In the genomic region with DNA sequence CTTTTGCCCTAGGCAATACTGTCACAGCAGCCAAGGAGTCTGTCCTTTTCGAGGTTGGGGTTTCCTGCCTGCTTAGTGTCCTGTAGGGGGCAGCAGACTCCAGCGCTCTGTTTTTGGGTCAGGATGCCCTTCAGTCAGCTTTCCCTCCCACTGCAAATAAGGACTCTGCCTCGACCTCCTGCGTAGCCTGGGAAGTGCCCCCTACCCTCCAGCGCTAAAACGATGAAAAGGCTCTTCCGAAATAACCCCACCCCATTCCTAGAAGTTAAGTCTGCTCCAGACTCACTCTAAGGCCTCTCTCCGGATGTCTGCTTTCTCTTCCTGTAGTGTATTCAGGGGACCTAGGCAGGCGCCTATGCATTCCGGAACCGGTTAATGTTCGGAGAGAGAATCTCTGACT, we compare ENCODE assay signal across 2 mouse cellular contexts.
TF ChIP-seq lines count a peak whose summit lies in the region.

No protein-coding gene starts in this region.

TF ChIP-seq in C2C12, 6 proteins besides CTCF, POLR2A, EP300 and RAD21:
- TF ChIP-seq MYOG (IDR thresholded peaks at IDR 0.05; ENCODE audit: control insufficient read depth, extremely low read depth, insufficient read length) (no peak), MAX (IDR thresholded peaks at IDR 0.05) (no peak), CEBPB (IDR thresholded peaks at IDR 0.05; ENCODE audit: low read depth) (no peak), MYOD1 (IDR thresholded peaks at IDR 0.05; ENCODE audit: control insufficient read depth, insufficient read length, low read depth) (no peak), FOSL1 (IDR thresholded peaks at IDR 0.05; ENCODE audit: insufficient read depth, low read length, poor library complexity, severe bottlenecking) (no peak), USF1 (IDR thresholded peaks at IDR 0.05; ENCODE audit: low read depth) (no peak)

TF ChIP-seq in myocyte, 11 proteins besides CTCF, POLR2A, EP300 and RAD21:
- TF ChIP-seq E2F4 (IDR thresholded peaks at IDR 0.05; ENCODE audit: insufficient read depth) (no peak), REST (IDR thresholded peaks at IDR 0.05; ENCODE audit: insufficient read depth, insufficient read length) (no peak), MYOD1 (IDR thresholded peaks at IDR 0.05; ENCODE audit: control insufficient read depth in 1 of 3, insufficient read length in 2 of 3, low read depth in 2 of 3) (no peak), TCF3 (IDR thresholded peaks at IDR 0.05; ENCODE audit: insufficient read length, low read depth) (no peak), CEBPB (IDR thresholded peaks at IDR 0.05; ENCODE audit: insufficient read depth, poor library complexity, severe bottlenecking) (no peak), POLR2AphosphoS2 (IDR thresholded peaks at IDR 0.05; ENCODE audit: insufficient read length, low read depth) (no peak), TCF12 (IDR thresholded peaks at IDR 0.05; ENCODE audit: insufficient read depth, poor library complexity, severe bottlenecking) (no peak), SRF (IDR thresholded peaks at IDR 0.05; ENCODE audit: control insufficient read depth, insufficient read length, low read depth) (no peak), MYOG (IDR thresholded peaks at IDR 0.05; ENCODE audit: control insufficient read depth in 1 of 3, insufficient read depth in 1 of 3, insufficient read length in 2 of 3, low read depth in 2 of 3) (no peak), USF1 (IDR thresholded peaks at IDR 0.05; ENCODE audit: low read depth) (no peak), MAX (IDR thresholded peaks at IDR 0.05; ENCODE audit: low read depth) (no peak)
